Mouse (Mus musculus): Measurements from ENCODE around the gene Olfr1497. TPM values are rescaled to one million over a fixed set of nuclear protein-coding genes. Genes with fewer than 3 reads are reported as not detected.

The Olfr1497 gene
- polyA plus RNA-seq, 1 experiment from 2014 or later, result not detected

DNA sequence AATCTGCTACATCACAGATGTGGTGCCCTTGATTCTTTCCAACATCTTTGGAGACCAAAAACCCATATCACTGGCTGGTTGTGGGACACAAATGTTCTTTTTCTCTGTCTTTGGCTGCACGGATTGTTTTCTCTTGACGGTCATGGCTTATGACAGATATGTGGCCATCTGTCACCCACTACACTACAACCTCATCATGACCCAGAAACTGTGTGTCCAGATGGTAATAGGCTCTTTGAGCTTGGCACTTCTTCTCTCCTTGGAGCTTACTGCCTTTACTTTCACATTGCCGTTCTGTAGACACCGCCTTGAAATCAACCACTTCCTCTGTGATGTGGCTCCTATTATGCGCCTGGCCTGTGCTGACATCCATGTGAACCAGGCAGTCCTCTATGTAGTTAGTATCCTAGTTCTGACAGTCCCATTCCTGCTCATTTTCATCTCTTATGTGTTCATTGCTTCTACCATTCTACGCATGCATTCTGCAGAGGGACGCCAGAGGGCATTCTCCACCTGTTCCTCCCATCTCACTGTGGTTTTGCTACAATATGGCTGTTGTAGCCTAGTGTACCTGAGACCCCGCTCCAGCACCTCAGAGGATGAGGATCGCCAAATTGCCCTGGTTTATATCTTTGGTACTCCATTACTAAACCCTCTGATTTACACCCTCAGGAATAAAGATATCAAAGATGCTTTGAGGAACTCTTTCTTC lies 29.3 kb downstream of the Olfr1497 start:
- Histone ChIP-seq H3K4me3 (ENCODE audit: low read depth, low read length) (no peak overlapping the region), H3K9me3 (ENCODE audit: control insufficient read depth, low read length) (no peaks in the 10 kb centered on the region), H3K27me3 (ENCODE audit: control insufficient read depth, insufficient read depth, low read length) (no peaks in the 10 kb centered on the region), H3K36me3 (ENCODE audit: control insufficient read depth, insufficient read depth, low read length) (no peaks in the 10 kb centered on the region), H3K9ac (ENCODE audit: low read depth, low read length) (no peak overlapping the region), H3K4me1 (replicated peaks; ENCODE audit: control insufficient read depth, insufficient read depth, low read length) (no peaks in the 10 kb centered on the region), H3K4me2 (replicated peaks; ENCODE audit: low read depth, low read length) (no peak overlapping the region), H3K27ac (ENCODE audit: low read depth, low read length) (no peak overlapping the region)
- WGBS, result 92% methylated on average over 9 of the region's 9 CpGs
- ATAC-seq (ENCODE audit: low FRiP score), result no peak
- DNase-seq (ENCODE audit: low spot score), result no peak

DNA sequence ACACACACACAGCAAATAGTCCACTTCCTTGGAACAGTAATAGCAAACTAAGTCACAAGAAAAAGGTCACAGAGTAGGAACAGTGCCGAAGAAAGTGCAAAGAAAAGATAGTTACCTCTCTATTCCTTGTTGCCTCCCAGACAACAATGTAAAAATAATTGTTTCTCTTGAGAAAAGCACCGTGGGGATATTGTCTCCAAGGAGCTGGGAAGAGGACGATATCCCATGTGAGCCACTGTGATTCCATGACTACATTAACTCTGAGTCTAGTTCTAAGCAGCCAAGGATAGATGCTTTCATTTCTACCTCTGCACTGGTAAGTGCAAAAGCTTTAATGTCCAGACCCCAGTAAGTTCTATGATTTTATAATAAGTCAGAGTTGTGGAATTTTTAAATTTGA lies 33.7 kb downstream of the Olfr1497 start, which contains the start of gene Olfr1495:
Gene Olfr1495, plus strand, starts transcription at position 301 of the 400 bp plus-strand sequence.
- Histone ChIP-seq H3K4me3 (ENCODE audit: low read depth, low read length) (no peak within 1 kb of the TSS), H3K4me2 (replicated peaks; ENCODE audit: low read depth, low read length) (no peak within 1 kb of the TSS), H3K27me3 (ENCODE audit: control insufficient read depth, insufficient read depth, low read length) (no peaks in the 10 kb centered on the region), H3K4me1 (replicated peaks; ENCODE audit: control insufficient read depth, insufficient read depth, low read length) (no peaks in the 10 kb centered on the region), H3K9me3 (ENCODE audit: control insufficient read depth, low read length) (no peaks in the 10 kb centered on the region), H3K36me3 (ENCODE audit: control insufficient read depth, insufficient read depth, low read length) (no peaks in the 10 kb centered on the region), H3K9ac (ENCODE audit: low read depth, low read length) (no peak within 1 kb of the TSS), H3K27ac (ENCODE audit: low read depth, low read length) (no peak within 1 kb of the TSS)
- no peak for DNase-seq (ENCODE audit: low spot score)
- 86% methylated on average over 3 of the region's 3 CpGs for WGBS
- no peak for ATAC-seq (ENCODE audit: low FRiP score)

DNA sequence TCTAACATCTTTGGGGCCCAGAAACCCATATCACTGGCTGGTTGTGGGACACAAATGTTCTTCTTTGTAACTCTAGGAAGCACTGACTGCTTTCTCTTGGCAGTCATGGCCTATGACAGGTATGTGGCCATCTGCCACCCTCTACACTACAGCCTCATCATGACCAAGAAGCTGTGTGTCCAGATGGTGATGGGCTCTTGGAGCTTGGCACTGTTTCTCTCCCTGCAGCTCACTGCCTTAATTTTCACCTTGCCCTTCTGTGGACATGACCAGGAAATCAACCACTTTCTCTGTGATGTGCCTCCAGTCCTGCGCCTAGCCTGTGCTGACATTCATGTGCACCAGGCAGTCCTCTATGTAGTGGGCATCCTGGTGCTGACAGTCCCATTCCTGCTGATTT lies 48.6 kb downstream of the Olfr1497 start:
- H3K4me1 ChIP-seq (replicated peaks; ENCODE audit: control insufficient read depth, insufficient read depth, low read length), result no peaks in the 10 kb centered on the region
- H3K27me3 ChIP-seq (ENCODE audit: control insufficient read depth, insufficient read depth, low read length), result no peaks in the 10 kb centered on the region
- H3K4me2 ChIP-seq (replicated peaks; ENCODE audit: low read depth, low read length), result no peak overlapping the region
- ATAC-seq (ENCODE audit: low FRiP score) (no peak), DNase-seq (ENCODE audit: low spot score) (no peak)
- 100% methylated on average over 1 of the region's 1 CpGs for WGBS
- no peak overlapping the region for H3K27ac ChIP-seq (ENCODE audit: low read depth, low read length)
- no peaks in the 10 kb centered on the region for H3K36me3 ChIP-seq (ENCODE audit: control insufficient read depth, insufficient read depth, low read length)
- H3K4me3 ChIP-seq (ENCODE audit: low read depth, low read length), result no peak overlapping the region
- no peak overlapping the region for H3K9ac ChIP-seq (ENCODE audit: low read depth, low read length)
- H3K9me3 ChIP-seq (ENCODE audit: control insufficient read depth, low read length), result no peaks in the 10 kb centered on the region

Other genes starting within 250 kb of the Olfr1497 start
- not detected in 2 replicates for gene Olfr1484, start 214.7 kb downstream of the Olfr1497 start, polyA plus RNA-seq (2014; fragmentation: Nextera tagmentation; extraction: Ambion mirVana)
- gene Olfr1487, start 180.8 kb downstream of the Olfr1497 start, polyA plus RNA-seq (2014; fragmentation: Nextera tagmentation; extraction: Ambion mirVana), result not detected in 2 replicates
- gene Olfr1489, start 166.6 kb downstream of the Olfr1497 start, polyA plus RNA-seq (2014; fragmentation: Nextera tagmentation; extraction: Ambion mirVana), result not detected in 2 replicates
- not detected in 2 replicates for gene Olfr1490, start 147.1 kb downstream of the Olfr1497 start, polyA plus RNA-seq (2014; fragmentation: Nextera tagmentation; extraction: Ambion mirVana)
- not detected in 2 replicates for gene Olfr1491, start 100.9 kb downstream of the Olfr1497 start, polyA plus RNA-seq (2014; fragmentation: Nextera tagmentation; extraction: Ambion mirVana)
- not detected in 2 replicates for gene Olfr1493-ps1, start 74.9 kb downstream of the Olfr1497 start, polyA plus RNA-seq (2014; fragmentation: Nextera tagmentation; extraction: Ambion mirVana)
- not detected in 2 replicates for gene Olfr1494, start 58.5 kb downstream of the Olfr1497 start, polyA plus RNA-seq (2014; fragmentation: Nextera tagmentation; extraction: Ambion mirVana)
- gene Olfr1495, start 33.6 kb downstream of the Olfr1497 start, polyA plus RNA-seq (2014; fragmentation: Nextera tagmentation; extraction: Ambion mirVana), result not detected in 2 replicates
- not detected in 2 replicates for gene Olfr1496, start 20.3 kb downstream of the Olfr1497 start, polyA plus RNA-seq (2014; fragmentation: Nextera tagmentation; extraction: Ambion mirVana)
- gene Olfr1499, start 21.2 kb upstream of the Olfr1497 start, polyA plus RNA-seq (2014; fragmentation: Nextera tagmentation; extraction: Ambion mirVana), result not detected in 2 replicates
- gene Olfr1500, start 32.3 kb upstream of the Olfr1497 start, polyA plus RNA-seq (2014; fragmentation: Nextera tagmentation; extraction: Ambion mirVana), result not detected in 2 replicates
- gene Olfr1501, start 52.5 kb upstream of the Olfr1497 start, polyA plus RNA-seq (2014; fragmentation: Nextera tagmentation; extraction: Ambion mirVana), result not detected in 2 replicates
- gene Olfr1502, start 63.6 kb upstream of the Olfr1497 start, polyA plus RNA-seq (2014; fragmentation: Nextera tagmentation; extraction: Ambion mirVana), result not detected in 2 replicates
- gene Olfr1504, start 99.7 kb upstream of the Olfr1497 start, polyA plus RNA-seq (2014; fragmentation: Nextera tagmentation; extraction: Ambion mirVana), result not detected in 2 replicates
- not detected in 2 replicates for gene Olfr1505, start 115.3 kb upstream of the Olfr1497 start, polyA plus RNA-seq (2014; fragmentation: Nextera tagmentation; extraction: Ambion mirVana)

Measured in hindbrain, embryonic 11.5 days (tissue).